Mouse (Mus musculus) forebrain, embryonic 10.5 days (tissue): ENCODE measurements around the gene Galns. TPM values are rescaled to one million over a fixed set of nuclear protein-coding genes. Genes with fewer than 3 reads are reported as not detected.
"Not testable (repeated sequence)": the region's sequence is repeated elsewhere in the genome, so short reads cannot be mapped to it uniquely, and the experiment has no call there.

ENCODE experiments used
- DNase-seq: peaks from one replicate; pipeline ENCODE4 v3.0.0-alpha.2; 2017; ENCODE audit warnings: low spot score; ENCODE audit errors: extremely low spot score
- H3K27ac ChIP-seq: fragments of 300-500 bp; sonication (generic); 2 replicates; pipeline ENCODE4 v1.5.1; 2016; ENCODE audit warnings: mild to moderate bottlenecking
- H3K27me3 ChIP-seq: fragments of 300-500 bp; sonication (generic); 2 replicates; pipeline ENCODE4 v1.6.1; 2016; ENCODE audit warnings: mild to moderate bottlenecking; ENCODE audit not compliant: poor library complexity, severe bottlenecking
- H3K36me3 ChIP-seq: fragments of 300-500 bp; sonication (generic); replicated peaks from 2 replicates; pipeline ENCODE4 v1.6.1; 2016; ENCODE audit warnings: mild to moderate bottlenecking, moderate library complexity
- H3K4me1 ChIP-seq: fragments of 300-500 bp; sonication (generic); 2 replicates; pipeline ENCODE4 v1.6.1; 2016
- H3K4me3 ChIP-seq: fragments of 300-500 bp; sonication (generic); 2 replicates; pipeline ENCODE4 v1.5.1; 2016; ENCODE audit warnings: mild to moderate bottlenecking, moderate library complexity
- H3K9me3 ChIP-seq: fragments of 300-500 bp; sonication (generic); 2 replicates; pipeline ENCODE4 v1.6.1; 2016; ENCODE audit warnings: mild to moderate bottlenecking, moderate library complexity
- WGBS: fragments of 180-500 bp; shearing (Covaris S2); methylation state at CpG from one replicate; pipeline ENCODE4 v1.1.7; 2016; 5-methylcytosine and 5-hydroxymethylcytosine counted together
- polyA plus RNA-seq: library from polyadenylated mRNA; unstranded; fragments of >200 nt; fragmentation: Nextera tagmentation; extraction: Ambion mirVana; gene quantifications from 2 replicates; pipeline ENCODE4 v1.2.1, GENCODE M21; 2016

Galns gene
- polyA plus RNA-seq, 1 experiment from 2014 or later, result 5.5 TPM

DNA sequence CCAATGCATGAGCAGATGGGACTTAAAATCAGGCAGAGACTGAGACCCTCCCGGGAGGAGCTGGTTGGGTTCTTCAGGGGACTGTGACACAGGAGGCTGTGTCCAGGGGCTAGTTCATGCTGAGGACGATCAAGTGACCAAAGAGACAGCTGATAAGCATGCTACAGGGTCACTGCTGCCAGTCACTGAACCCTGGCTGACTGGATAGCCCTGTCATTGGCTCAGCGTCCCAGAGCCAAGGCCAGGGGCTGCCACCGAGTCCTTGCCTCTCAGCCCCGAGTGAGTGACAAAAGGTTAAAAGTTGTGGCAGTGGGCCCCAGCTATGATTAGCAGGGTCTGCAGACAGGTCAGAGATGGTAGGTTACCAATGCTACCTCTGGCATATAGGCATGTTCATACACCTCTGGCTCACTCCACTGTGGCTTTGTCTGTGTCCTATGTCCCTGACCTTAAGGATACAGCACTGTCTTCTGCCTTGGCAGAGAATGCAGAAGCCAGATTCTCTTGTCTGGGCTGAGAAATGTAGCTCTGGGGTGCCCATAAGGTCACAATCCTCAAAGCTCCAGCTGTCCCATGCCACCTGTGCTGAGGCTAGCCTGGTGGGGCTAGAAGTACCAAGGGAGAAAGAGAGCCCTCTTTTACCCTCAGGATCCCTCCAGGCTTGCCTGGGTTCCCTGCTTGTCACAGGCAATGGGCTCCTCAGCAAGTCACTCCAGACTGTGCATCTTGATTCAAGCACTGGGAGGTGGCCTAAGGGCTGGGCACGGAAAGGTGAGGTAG is 33.1 kb upstream of the Galns start:
- WGBS, result 78% methylated on average over 6 of the region's 6 CpGs

DNA sequence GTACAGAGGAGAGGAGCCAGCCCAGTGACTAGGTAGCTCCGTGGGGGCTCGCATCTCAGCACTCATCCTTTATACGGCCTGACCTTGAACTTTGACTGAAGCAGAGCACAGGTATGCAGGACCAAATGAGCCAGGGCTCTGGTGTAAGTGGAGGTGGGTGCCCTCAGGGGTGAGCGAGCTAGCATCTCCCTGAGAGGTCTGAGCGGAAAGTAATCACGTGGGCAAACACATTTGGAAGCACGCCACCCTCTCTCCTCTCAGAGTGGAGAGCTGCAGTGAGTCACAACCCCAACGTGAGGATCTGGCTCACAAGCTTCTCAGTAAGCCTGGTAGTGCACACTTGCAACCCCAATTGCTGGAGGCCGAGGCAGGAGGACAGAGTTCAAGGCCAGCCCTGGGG is 30.8 kb upstream of the Galns start:
- Histone ChIP-seq H3K9me3 (no peaks in the 10 kb centered on the region), H3K4me1 (peaks cover 28% of the 10 kb centered on the region), H3K4me3 (no peak overlapping the region), H3K27me3 (no peaks in the 10 kb centered on the region), H3K36me3 (no peaks in the 10 kb centered on the region), H3K27ac (no peak overlapping the region)
- DNase-seq, result no peak
- WGBS, result 78% methylated on average over 9 of the region's 9 CpGs

More for the DNA sequence above, 33.1 kb upstream of the Galns start:
- Histone ChIP-seq H3K4me1 (peaks cover 30% of the 10 kb centered on the region), H3K27me3 (no peaks in the 10 kb centered on the region), H3K27ac (no peak overlapping the region), H3K36me3 (peaks cover 2% of the 10 kb centered on the region; the same call in 1 of the 2 replicates), H3K4me3 (no peak overlapping the region), H3K9me3 (no peaks in the 10 kb centered on the region)
- DNase-seq, result no peak

- WGBS, result 84% methylated on average over 15 of the region's 15 CpGs
- Histone ChIP-seq H3K9me3 (no peaks in the 10 kb centered on the region), H3K27me3 (no peaks in the 10 kb centered on the region), H3K36me3 (no peaks in the 10 kb centered on the region), H3K4me1 (peaks cover 28% of the 10 kb centered on the region), H3K4me3 (no peak overlapping the region), H3K27ac (no peak overlapping the region)
- DNase-seq, result no peak
Observed at GRCm38 (mm10) chr8:122641406-122641805, 30.1 kb upstream of the Galns start.

GRCm38 (mm10) chr8:122640825-122641224 is 29.6 kb upstream of the Galns start:
- WGBS, result 92% methylated on average over 4 of the region's 4 CpGs
- no peaks in the 10 kb centered on the region for H3K27me3 ChIP-seq
- no peak for DNase-seq
- H3K36me3 ChIP-seq, result no peaks in the 10 kb centered on the region
- no peak overlapping the region for H3K27ac ChIP-seq
- H3K4me3 ChIP-seq, result no peak overlapping the region
- H3K4me1 ChIP-seq, result peaks cover 33% of the 10 kb centered on the region
- no peaks in the 10 kb centered on the region for H3K9me3 ChIP-seq

DNA sequence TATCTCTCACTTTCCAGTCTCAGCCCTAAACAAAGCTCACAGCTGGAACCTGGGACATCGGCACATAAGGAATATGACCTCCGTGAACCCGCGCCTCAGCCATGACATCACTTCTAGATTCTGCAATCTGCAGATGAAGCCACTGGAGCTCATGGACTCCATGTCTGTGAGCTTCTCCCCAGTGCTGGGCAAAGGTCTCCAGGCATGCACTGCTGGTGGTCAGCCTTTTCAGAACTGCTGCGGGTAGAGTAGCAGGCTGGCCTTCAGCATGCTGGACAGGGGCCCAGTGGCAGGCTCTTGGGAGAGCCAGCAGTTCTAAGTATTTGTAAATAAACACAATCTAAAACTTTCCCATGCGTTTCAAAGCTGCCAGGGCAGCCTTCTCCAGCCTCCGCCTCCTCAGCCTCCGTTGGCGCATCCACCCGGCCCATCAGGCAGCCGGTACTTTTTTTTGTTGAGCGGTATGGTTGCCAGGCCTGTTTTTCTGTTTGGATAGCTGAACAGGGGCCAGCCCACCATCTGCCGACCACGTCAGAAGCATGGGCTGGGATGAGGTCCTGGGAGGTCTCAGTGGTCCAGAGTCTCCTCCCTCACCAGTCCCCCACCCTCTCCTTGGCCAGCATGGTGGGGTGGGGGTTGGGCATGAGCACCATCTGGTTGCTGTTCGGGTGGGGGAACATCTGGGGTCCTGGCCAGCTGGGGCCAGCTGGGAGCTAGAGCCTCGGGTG is 28.4 kb upstream of the Galns start:
- Histone ChIP-seq H3K4me1 (peaks cover 35% of the 10 kb centered on the region), H3K27ac (peak overlapping the region; percentile 53), H3K9me3 (no peaks in the 10 kb centered on the region), H3K36me3 (0 out of 2 replicates have a peak, but pooled peaks cover 3% of the 10 kb centered on the region), H3K4me3 (no peak overlapping the region), H3K27me3 (no peaks in the 10 kb centered on the region)
- no peak for DNase-seq
- 62% methylated on average over 16 of the region's 16 CpGs for WGBS

DNA sequence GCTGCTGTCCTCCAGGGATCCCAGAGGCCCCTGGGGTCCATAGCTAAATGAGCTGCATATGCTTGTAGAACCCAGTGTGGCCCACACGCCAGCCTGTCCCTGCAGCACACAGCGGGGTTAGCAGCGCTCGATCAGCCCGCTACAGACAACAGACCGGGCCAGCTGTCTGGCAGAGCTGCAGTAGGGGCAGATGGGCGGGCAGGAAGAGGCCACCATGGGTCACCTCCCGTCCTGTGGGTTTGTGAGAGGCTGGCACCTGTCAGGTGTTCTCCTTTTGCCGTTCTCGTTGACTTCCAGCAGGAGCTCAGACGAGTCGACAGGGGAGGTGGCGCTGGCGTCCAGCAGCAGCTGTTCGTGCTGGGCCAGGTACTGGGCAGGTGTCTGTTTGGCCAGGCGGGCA is 27.3 kb upstream of the Galns start:
- 88% methylated on average over 16 of the region's 16 CpGs for WGBS

DNA sequence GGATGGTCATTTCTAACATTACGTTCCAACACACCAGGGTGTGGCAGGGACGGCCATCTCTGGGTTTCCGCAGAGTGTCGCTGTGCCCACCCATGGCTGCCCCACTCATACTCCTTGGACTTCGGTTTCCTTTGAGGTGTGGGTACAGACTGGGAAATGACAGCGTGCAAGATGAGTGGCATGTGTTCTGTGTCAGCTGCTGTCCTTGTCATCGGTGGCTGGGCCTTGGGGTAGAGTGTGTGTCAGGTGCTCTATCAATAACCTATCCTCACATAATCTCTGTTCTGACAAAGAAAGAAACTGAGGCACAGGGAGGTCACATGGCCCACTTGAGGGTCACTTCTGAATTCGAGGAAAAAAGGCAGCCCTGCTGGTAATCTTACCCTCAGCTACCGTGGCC is 26.0 kb upstream of the Galns start:
- Histone ChIP-seq H3K27me3 (no peaks in the 10 kb centered on the region), H3K27ac (no peak overlapping the region), H3K4me1 (peaks cover 35% of the 10 kb centered on the region), H3K36me3 (0 out of 2 replicates have a peak, but pooled peaks cover 8% of the 10 kb centered on the region), H3K4me3 (no peak overlapping the region), H3K9me3 (no peaks in the 10 kb centered on the region)
- WGBS, result 91% methylated on average over 9 of the region's 9 CpGs
- DNase-seq, result no peak

More for the DNA sequence above, 27.3 kb upstream of the Galns start:
- Histone ChIP-seq H3K4me3 (no peak overlapping the region), H3K27ac (no peak overlapping the region), H3K4me1 (peaks cover 35% of the 10 kb centered on the region), H3K9me3 (no peaks in the 10 kb centered on the region), H3K36me3 (0 out of 2 replicates have a peak, but pooled peaks cover 8% of the 10 kb centered on the region), H3K27me3 (no peaks in the 10 kb centered on the region)
- DNase-seq, result no peak

DNA sequence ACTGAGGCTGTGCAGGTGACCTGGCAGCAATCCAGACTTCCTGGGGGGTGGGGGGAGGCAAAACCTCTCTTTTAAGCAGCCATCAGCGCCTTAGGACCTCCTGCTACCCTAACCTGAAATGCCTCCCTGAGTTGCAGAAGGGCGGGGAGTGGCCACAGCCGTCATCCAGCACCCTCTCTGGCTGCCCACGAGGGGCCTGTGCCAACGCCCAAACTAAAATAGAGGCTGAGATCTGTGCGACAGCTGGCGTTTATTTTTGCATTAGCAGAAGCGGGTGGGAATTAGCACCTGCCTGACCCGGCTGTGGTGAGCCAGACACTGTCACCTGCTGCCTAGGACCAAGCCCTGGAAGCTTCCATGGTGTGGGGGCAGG is 25.5 kb upstream of the Galns start:
- peaks cover 34% of the 10 kb centered on the region for H3K4me1 ChIP-seq
- H3K27me3 ChIP-seq, result no peaks in the 10 kb centered on the region
- 0 out of 2 replicates have a peak, but pooled peaks cover 8% of the 10 kb centered on the region for H3K36me3 ChIP-seq
- DNase-seq, result no peak
- WGBS, result 85% methylated on average over 9 of the region's 9 CpGs
- H3K9me3 ChIP-seq, result no peaks in the 10 kb centered on the region
- H3K4me3 ChIP-seq, result no peak overlapping the region
- no peak overlapping the region for H3K27ac ChIP-seq

- peaks cover 28% of the 10 kb centered on the region for H3K4me1 ChIP-seq
- H3K36me3 ChIP-seq, result 0 out of 2 replicates have a peak, but pooled peaks cover 8% of the 10 kb centered on the region
- no peaks in the 10 kb centered on the region for H3K9me3 ChIP-seq
- 82% methylated on average over 14 of the region's 14 CpGs for whole genome bisulfite sequencing
- no peak overlapping the region for H3K4me3 ChIP-seq
- no peaks in the 10 kb centered on the region for H3K27me3 ChIP-seq
- no peak overlapping the region for H3K27ac ChIP-seq
- no peak for DNase-seq
Observed at GRCm38 (mm10) chr8:122635878-122636802, 24.9 kb upstream of the Galns start.

DNA sequence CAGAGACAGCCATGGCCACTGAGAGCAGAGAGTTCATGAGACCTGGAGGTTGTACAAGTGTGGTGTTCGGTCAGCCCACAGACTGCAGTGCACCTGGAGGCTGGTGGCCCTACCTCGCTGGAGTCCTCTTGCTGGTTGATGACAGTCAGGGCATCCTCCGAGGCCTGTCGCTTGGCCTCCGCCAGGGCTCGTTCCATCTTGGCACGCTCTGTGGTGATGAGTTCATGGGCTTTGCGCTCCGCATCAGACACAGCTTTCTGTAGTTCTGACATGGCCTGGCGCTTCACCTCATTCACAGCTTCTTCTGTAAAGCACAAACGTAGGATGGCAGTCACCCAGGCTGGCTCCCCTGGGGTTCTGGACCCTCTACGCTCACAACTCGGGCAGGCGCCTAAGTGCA is 21.9 kb upstream of the Galns start:
- WGBS, result 96% methylated on average over 14 of the region's 14 CpGs
- no peak for DNase-seq
- 0 out of 2 replicates have a peak, but pooled peaks cover 8% of the 10 kb centered on the region for H3K36me3 ChIP-seq
- peaks cover 24% of the 10 kb centered on the region for H3K4me1 ChIP-seq
- H3K9me3 ChIP-seq, result no peaks in the 10 kb centered on the region
- no peak overlapping the region for H3K4me3 ChIP-seq
- no peak overlapping the region for H3K27ac ChIP-seq
- peaks cover 24% of the 10 kb centered on the region for H3K27me3 ChIP-seq

DNA sequence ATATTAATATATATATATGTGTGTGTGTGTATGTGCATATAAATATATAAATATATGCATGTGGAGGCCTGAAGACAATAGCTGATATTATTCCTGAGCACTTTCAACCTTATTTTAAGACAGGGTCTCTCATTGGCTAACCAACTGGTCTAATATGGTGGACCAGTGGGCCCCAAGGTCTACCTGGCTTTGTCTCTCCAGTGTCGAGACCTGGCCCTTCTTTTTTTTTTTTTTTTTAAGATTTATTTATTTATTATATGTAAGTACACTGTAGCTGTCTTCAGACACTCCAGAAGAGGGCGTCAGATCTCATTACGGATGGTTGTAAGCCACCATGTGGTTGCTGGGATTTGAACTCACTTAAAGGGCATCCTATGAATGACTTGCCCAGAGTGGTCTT is 20.9 kb upstream of the Galns start:
- H3K27ac ChIP-seq, H3K36me3 ChIP-seq, DNase-seq, H3K9me3 ChIP-seq, H3K4me3 ChIP-seq: not testable (repeated sequence)
- Histone ChIP-seq H3K27me3 (peaks cover 33% of the 10 kb centered on the region), H3K4me1 (peaks cover 24% of the 10 kb centered on the region)
- WGBS, result 77% methylated on average over 3 of the region's 3 CpGs

DNA sequence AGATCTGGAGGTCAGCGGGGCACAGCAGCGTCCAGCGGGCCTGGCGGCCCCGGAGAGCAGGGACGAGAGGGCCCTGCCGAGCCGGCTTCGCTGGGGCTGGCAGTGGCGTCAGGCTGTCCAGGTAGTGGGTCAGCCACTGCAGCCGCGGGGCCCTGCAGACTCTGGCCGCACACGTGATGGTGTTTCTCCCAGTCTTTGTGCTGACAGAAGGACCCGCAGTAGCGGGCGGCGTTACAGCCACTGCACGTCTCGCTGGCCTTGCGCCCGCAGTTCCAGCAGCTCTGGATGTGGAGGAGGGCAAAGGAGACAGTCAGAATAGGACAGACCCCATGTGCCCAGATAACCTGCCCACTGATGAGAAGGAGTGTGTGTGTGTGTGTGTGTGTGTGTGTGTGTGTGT is 19.4 kb upstream of the Galns start:
- Histone ChIP-seq H3K4me3 (peak overlapping the region; percentile 26), H3K4me1 (peaks cover 17% of the 10 kb centered on the region), H3K27me3 (peaks cover 33% of the 10 kb centered on the region), H3K27ac (peak overlapping the region; percentile 64), H3K36me3 (0 out of 2 replicates have a peak, but pooled peaks cover 8% of the 10 kb centered on the region), H3K9me3 (no peaks in the 10 kb centered on the region)
- WGBS, result 59% methylated on average over 22 of the region's 22 CpGs
- DNase-seq, result no peak
